Mouse (Mus musculus): Measurements from ENCODE around the gene Npm3. TPM values are rescaled to one million over a fixed set of nuclear protein-coding genes. Genes with fewer than 3 reads are reported as not detected.
A peak's percentile ranks its signal among the peaks of the same experiment; 100 is the strongest.

Npm3 gene
- total RNA-seq (2021), result 10 to 100 TPM in 1 of 2 experiments, 1 to 10 TPM in 1; 9.6 to 11.3 TPM
- long read RNA-seq, partial matches to known transcripts, result 1 of 1 reads
- long read RNA-seq, other reads (novel, unspliced or antisense), result 0 of 1 reads

- peak; percentile 74 to 85 for DNase-seq (ENCODE audit: low spot score in 2 of 2)
Observed at GRCm38 (mm10) chr19:45749243-45750043, at the start of gene Npm3. Npm3 (minus strand) TSS chr19:45749591.

DNA sequence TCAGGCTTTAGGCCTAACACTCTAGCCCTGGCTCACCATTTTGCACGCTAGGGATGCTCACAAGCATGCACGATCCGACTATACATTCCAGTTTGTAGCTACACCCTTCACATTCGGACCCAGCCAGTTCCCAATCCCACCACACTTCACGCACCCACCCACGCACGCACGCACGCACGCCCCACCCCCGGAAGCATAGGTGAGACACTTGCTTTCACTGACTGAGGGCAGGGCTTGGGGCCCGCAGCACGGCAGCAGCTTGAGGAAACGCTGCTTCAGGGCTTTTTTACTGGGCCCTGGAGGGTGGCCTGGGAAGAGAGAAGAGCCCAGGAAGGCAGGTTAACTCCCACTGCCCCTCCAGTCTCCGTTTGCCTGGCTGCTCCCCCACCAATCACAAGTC is 47.5 kb upstream of the Npm3 start:
- no peak for DNase-seq (ENCODE audit: low spot score in 2 of 2)

- no peak for DNase-seq (ENCODE audit: low spot score in 2 of 2)
Observed at GRCm38 (mm10) chr19:45796061-45796556, 46.7 kb upstream of the Npm3 start.

- DNase-seq (ENCODE audit: low spot score in 2 of 2), result no peak
Observed at GRCm38 (mm10) chr19:45795406-45795944, 46.1 kb upstream of the Npm3 start.

DNA sequence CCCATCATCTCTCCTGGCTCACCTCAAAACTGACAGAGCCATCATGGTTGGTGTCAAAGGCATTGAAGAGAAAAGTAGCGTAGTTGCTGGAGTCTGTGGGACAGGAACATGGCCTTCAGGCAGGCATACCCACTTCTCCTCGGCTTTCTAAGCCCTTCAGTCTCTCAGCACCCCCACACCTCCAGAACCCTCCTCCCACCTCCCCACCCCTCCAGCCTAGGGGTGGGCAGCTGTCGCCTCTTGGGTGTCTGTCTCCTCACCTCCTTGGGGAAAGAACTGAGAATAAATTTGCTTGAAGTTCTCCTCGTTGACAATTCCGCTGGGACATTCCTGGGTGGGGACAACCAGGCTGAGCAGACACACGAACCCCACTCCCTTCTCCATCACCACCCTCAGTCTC is 45.3 kb upstream of the Npm3 start:
- no peak for DNase-seq (ENCODE audit: low spot score in 2 of 2)

GRCm38 (mm10) chr19:45792404-45792803 is 43.0 kb upstream of the Npm3 start:
- DNase-seq (ENCODE audit: low spot score in 2 of 2), result no peak

GRCm38 (mm10) chr19:45789888-45790874 is 40.8 kb upstream of the Npm3 start:
- no peak for DNase-seq (ENCODE audit: low spot score in 2 of 2)

DNA sequence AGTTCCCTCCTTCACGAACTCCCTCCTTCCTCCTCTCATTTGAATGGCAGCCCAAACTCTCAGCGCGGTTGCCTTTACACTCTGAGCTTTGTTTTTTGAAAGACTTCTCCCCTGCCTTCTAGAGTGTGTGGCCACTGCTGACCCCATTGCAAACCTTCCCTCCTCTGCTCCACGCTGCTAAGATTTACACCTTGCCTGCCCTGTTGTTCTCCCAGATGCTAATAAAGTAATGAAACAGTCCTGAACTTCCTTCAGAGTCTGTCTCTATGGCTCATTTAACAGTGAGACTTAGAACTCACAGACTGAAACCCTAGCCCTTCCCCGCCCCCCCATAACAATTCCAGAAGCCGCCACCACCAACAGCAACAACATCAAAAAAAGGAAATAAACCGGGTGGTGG is 40.0 kb upstream of the Npm3 start:
- DNase-seq (ENCODE audit: low spot score in 2 of 2), result no peak

GRCm38 (mm10) chr19:45788337-45788736 is 38.9 kb upstream of the Npm3 start:
- DNase-seq (ENCODE audit: low spot score in 2 of 2), result no peak

DNA sequence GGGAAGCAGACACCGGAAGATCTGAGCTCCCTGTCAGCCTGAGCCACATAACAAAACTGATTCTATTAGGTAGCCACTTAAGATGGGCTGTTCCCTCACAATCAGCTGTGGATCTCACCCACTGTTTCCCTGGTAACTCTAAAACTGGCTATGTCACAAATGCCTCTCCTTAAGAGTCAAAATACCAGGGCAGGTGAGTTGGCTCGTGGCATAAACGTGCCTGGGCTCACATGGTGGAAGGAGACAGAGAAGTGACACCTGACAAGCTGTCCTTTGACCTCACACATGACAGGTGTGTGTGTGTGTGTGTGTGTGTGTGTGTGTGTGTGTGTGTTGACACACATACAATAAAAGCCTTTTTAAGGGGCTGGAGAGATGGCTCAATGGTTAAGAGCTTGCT is 38.1 kb upstream of the Npm3 start:
- DNase-seq (ENCODE audit: low spot score in 2 of 2), result no peak

GRCm38 (mm10) chr19:45785470-45785869 is 36.1 kb upstream of the Npm3 start:
- no peak for DNase-seq (ENCODE audit: low spot score in 2 of 2)

DNA sequence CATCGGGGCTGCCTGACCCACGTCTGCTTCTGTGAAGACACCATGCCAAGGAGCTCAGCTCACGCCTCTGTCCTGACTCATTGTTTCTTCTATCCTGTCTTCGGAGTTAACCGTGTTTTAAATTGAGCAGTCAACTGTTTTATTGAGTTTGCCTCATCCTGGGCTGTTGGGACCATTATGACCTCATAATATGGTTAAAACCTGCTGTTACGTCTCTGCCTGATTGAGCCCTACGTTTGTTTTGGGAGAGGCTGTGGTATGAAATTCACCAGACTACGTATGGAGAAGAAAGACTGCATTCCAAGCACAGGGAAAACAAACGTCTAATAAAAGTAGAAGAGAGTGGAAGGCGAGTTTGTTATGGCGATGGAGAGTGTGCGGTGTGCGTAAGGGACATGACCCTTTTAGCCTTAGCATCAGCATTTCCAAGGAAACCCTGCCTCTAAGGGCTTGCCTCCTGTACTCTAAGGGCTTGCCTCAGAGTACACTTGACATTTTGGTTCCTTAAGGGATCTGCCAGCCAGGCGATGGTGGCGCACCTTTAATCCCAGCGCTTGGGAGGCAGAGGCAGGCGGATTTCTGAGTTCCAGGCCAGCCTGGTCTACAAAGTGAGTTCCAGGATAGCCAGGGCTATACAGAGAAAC is 34.7 kb upstream of the Npm3 start:
- no peak for DNase-seq (ENCODE audit: low spot score in 2 of 2)

- peak; percentile 98 to 99 for DNase-seq (ENCODE audit: low spot score in 2 of 2)
Observed at GRCm38 (mm10) chr19:45783181-45783932, 34.0 kb upstream of the Npm3 start, which contains the start of gene Mgea5. Mgea5 (minus strand) TSS chr19:45783837.

- DNase-seq (ENCODE audit: low spot score in 2 of 2), result peak; percentile 52 to 53
Observed at GRCm38 (mm10) chr19:45782315-45783001, 33.1 kb upstream of the Npm3 start.

DNA sequence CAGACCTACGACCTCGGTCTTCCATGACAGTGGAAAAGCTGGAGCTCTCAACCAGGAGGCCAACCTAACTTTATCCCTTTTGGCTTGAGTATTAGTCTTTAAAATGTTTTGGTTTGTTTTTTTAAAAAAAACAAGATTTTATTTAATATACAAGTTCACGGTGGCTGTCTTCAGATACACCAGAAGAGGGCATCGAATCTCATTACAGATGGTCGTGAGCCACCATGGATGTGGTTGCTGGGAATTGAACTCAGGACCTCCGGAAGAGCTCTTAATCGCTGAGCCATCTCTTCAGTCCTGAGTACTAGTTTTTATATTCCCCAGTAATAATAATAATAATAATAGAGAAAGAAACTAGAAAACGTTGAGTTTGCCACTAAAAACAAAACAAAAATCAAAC is 32.3 kb upstream of the Npm3 start:
- no peak for DNase-seq (ENCODE audit: low spot score in 2 of 2)

DNA sequence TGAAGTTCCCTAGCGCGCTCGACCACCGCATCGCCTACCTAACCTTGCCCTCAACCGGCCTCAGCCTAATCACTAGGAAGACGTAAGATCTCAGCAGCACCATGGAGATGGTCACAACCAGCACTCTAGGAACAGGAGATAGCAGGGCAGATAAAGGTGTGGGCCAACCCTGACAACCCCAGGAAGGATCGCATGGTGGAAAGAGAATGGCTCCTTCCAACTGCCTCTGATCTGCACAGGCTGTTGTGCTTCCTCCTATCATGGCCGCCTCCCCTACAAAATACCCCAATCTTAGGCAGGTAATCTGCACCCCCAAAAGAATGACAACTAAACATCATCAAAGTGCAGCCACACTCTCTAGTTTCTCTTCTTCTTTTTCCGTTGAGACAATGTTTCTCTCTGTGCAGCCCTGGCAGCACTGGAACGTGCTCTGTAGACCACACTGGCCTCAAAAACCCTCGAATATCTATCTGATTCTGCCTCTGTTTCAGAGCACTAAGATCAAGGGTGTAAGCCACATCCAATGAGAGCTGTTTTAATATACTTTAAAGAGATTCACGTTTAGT is 31.0 kb upstream of the Npm3 start:
- no peak for DNase-seq (ENCODE audit: low spot score in 2 of 2)

- no peak for DNase-seq (ENCODE audit: low spot score in 2 of 2)
Observed at GRCm38 (mm10) chr19:45775486-45775885, 26.1 kb upstream of the Npm3 start.

DNA sequence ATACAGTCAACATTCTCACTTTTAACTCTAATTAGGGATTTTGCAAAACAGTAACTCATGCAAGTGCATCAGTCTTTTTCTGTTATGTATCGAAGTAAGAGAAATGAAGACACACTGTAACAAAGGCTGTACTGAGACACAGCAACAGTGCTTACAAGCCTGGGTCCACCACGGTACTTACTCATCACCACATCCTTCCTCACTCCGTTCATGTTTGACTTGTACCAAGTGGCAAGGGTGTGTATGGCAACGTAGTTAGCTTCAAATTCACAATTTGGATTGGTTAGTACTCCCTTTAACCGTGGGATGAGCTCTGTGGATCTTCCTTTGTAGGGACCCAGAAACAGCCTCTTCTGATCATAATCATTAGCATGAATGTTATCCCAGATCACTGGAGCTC is 22.1 kb upstream of the Npm3 start:
- no peak for DNase-seq (ENCODE audit: low spot score in 2 of 2)

GRCm38 (mm10) chr19:45760810-45761209 is 11.4 kb upstream of the Npm3 start:
- no peak for DNase-seq (ENCODE audit: low spot score in 2 of 2)
